Mouse (Mus musculus) liver, adult 2 months (tissue): ENCODE measurements around the gene Calhm1. TPM values are rescaled to one million over a fixed set of nuclear protein-coding genes. Genes with fewer than 3 reads are reported as not detected.

ENCODE experiments used
- DNase-seq: peaks from one replicate; pipeline ENCODE4 v3.0.0-alpha.2; 2011; ENCODE audit warnings: low read depth, low spot score; ENCODE audit errors: extremely low read depth
- H3K27ac ChIP-seq: fragments of 200-500 bp; replicated peaks from 2 replicates; pipeline ENCODE4 v1.5.1; 2012; ENCODE audit warnings: low read depth, mild to moderate bottlenecking, control low read depth, inconsistent platforms, low read length; ENCODE audit not compliant: insufficient read depth
- H3K27me3 ChIP-seq: fragments of 200-500 bp; 2 replicates; pipeline ENCODE4 v1.6.1; 2012; ENCODE audit warnings: mild to moderate bottlenecking, moderate library complexity, low read length, inconsistent platforms; ENCODE audit not compliant: control insufficient read depth, insufficient read depth
- H3K36me3 ChIP-seq: fragments of 200-500 bp; 2 replicates; pipeline ENCODE4 v1.6.1; 2012; ENCODE audit warnings: low read length, inconsistent platforms; ENCODE audit not compliant: control insufficient read depth, insufficient read depth
- H3K4me1 ChIP-seq: fragments of 200-500 bp; 2 replicates; pipeline ENCODE4 v1.6.1; 2011; ENCODE audit warnings: low read length; ENCODE audit not compliant: control insufficient read depth, insufficient read depth
- H3K4me3 ChIP-seq: fragments of 200-500 bp; 2 replicates; pipeline ENCODE4 v1.5.1; 2011; ENCODE audit warnings: low read depth, mild to moderate bottlenecking, control low read depth, low read length, moderate library complexity; ENCODE audit not compliant: insufficient read depth
- H3K79me2 ChIP-seq: fragments of 200-500 bp; 2 replicates; pipeline ENCODE4 v1.6.1; 2012; ENCODE audit warnings: inconsistent platforms, mild to moderate bottlenecking, low read length, moderate library complexity; ENCODE audit not compliant: control insufficient read depth, insufficient read depth
- H3K9ac ChIP-seq: fragments of 200-500 bp; 2 replicates; pipeline ENCODE4 v1.6.1; 2012; ENCODE audit warnings: low read depth, mild to moderate bottlenecking, control low read depth, inconsistent platforms, low read length
- CTCF ChIP-seq: fragments of 200-500 bp; IDR thresholded peaks from 2 replicates; pipeline ENCODE4 v1.5.1; 2011; ENCODE audit warnings: low read depth, low read length, control low read depth
- POLR2A ChIP-seq: fragments of 200-500 bp; IDR thresholded peaks from 2 replicates; pipeline ENCODE4 v1.6.1; 2011; ENCODE audit warnings: low read length, control low read depth; ENCODE audit not compliant: insufficient read depth; ENCODE audit errors: extremely low read depth
- WGBS: fragments of 180-500 bp; shearing (Covaris S2); methylation state at CpG from one replicate; pipeline ENCODE4 v1.1.7; 2018; 5-methylcytosine and 5-hydroxymethylcytosine counted together
- polyA plus RNA-seq: library from polyadenylated mRNA; depleted of rRNA; stranded (reverse); fragments of >200 nt; gene quantifications from 2 replicates; pipeline ENCODE4 v1.2.3, GENCODE M21; 2012
- total RNA-seq: library from RNA; depleted of rRNA; stranded (reverse); fragments of >200 nt; gene quantifications from 2 replicates; pipeline ENCODE4 v1.2.3, GENCODE M21; 2014

The Calhm1 gene
- total and polyA plus RNA-seq, 2 experiments: not detected

- DNase-seq: no peak
- H3K4me1 ChIP-seq: no peaks in the 10 kb centered on the region
- TF ChIP-seq CTCF: no peak
- TF ChIP-seq POLR2A: no peak
- 92% methylated on average over 5 of the region's 5 CpGs for WGBS
- no peak overlapping the region for H3K9ac ChIP-seq
- no peaks in the 10 kb centered on the region for H3K79me2 ChIP-seq
- H3K36me3 ChIP-seq: peaks cover 4% of the 10 kb centered on the region; the same call in 1 of the 2 replicates
- H3K27me3 ChIP-seq: no peaks in the 10 kb centered on the region
- H3K4me3 ChIP-seq: 0 out of 2 replicates have a peak overlapping the region, but pooled peaks have one; percentile 13
- no peak overlapping the region for H3K27ac ChIP-seq
Observed at GRCm38 (mm10) chr19:47136170-47136569, 7.9 kb downstream of the Calhm1 start.

GRCm38 (mm10) chr19:47135568-47135967, 8.5 kb downstream of the Calhm1 start:
- Histone ChIP-seq H3K4me1 (no peaks in the 10 kb centered on the region), H3K79me2 (no peaks in the 10 kb centered on the region), H3K27ac (no peak overlapping the region), H3K4me3 (0 out of 2 replicates have a peak overlapping the region, but pooled peaks have one; percentile 13), H3K27me3 (no peaks in the 10 kb centered on the region), H3K36me3 (peaks cover 10% of the 10 kb centered on the region), H3K9ac (no peak overlapping the region)
- TF ChIP-seq CTCF (no peak), POLR2A (no peak)
- no peak for DNase-seq
- 83% methylated on average over 17 of the region's 17 CpGs for WGBS

DNA sequence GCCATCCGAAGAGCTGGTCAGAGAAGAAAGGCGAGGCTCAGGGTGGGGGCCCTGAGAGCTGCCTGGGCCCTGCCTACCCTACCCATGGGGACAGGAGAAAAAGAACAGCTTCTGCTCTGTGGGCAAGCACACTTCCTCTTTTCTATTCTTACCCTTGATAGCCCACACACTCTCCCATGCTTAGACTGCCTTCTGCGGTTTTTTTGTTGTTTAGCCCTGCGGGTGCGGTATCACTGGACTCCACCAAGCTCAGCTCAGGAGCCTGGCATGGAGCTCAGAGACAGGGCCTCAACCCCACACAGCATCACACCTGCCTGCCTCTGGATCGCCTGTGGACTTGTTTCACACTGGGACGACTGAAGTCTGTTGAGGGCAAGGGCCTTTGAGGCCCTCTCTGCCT, 10.9 kb downstream of the Calhm1 start:
- H3K9ac ChIP-seq: no peak overlapping the region
- WGBS: 83% methylated on average over 7 of the region's 7 CpGs

GRCm38 (mm10) chr19:47130551-47131125, 13.4 kb downstream of the Calhm1 start:
- TF ChIP-seq CTCF: no peak
- no peak for TF ChIP-seq POLR2A
- Histone ChIP-seq H3K36me3 (peaks cover 36% of the 10 kb centered on the region), H3K27me3 (no peaks in the 10 kb centered on the region), H3K4me1 (no peaks in the 10 kb centered on the region), H3K79me2 (no peaks in the 10 kb centered on the region), H3K27ac (no peak overlapping the region), H3K9ac (no peak overlapping the region), H3K4me3 (no peak overlapping the region)
- DNase-seq: no peak
- 93% methylated on average over 15 of the region's 15 CpGs for WGBS

More for the DNA sequence above, 10.9 kb downstream of the Calhm1 start:
- no peaks in the 10 kb centered on the region for H3K4me1 ChIP-seq
- H3K36me3 ChIP-seq: peaks cover 26% of the 10 kb centered on the region
- no peak overlapping the region for H3K27ac ChIP-seq
- no peak overlapping the region for H3K4me3 ChIP-seq
- no peak for TF ChIP-seq POLR2A
- no peak for TF ChIP-seq CTCF
- peak; percentile 19 for DNase-seq
- no peaks in the 10 kb centered on the region for H3K79me2 ChIP-seq
- H3K27me3 ChIP-seq: no peaks in the 10 kb centered on the region

DNA sequence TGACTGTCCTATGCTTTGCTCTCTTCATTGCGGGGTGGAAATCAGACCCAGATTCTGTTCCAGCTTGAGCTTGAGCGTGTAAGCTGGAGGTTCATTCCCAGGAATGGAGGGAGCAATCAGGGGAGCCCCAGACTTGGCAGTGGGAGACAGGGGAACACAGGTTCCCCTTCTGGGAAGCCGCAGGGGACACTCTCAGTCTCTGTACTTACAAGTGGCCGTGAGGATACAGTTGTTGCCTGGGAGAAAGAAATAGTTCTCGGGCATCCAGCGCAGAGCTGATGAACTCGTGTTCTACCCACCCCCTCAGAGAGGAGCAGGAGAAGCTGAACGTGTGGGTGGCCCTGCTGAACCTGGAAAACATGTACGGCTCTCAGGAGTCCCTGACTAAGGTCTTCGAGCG, 15.2 kb downstream of the Calhm1 start:
- no peak overlapping the region for H3K9ac ChIP-seq
- TF ChIP-seq CTCF (no peak), POLR2A (no peak)
- H3K4me3 ChIP-seq: no peak overlapping the region
- H3K27ac ChIP-seq: no peak overlapping the region
- peaks cover 45% of the 10 kb centered on the region for H3K36me3 ChIP-seq
- no peaks in the 10 kb centered on the region for H3K27me3 ChIP-seq
- WGBS: 95% methylated on average over 11 of the region's 11 CpGs
- H3K4me1 ChIP-seq: no peaks in the 10 kb centered on the region
- no peak for DNase-seq
- no peaks in the 10 kb centered on the region for H3K79me2 ChIP-seq

DNA sequence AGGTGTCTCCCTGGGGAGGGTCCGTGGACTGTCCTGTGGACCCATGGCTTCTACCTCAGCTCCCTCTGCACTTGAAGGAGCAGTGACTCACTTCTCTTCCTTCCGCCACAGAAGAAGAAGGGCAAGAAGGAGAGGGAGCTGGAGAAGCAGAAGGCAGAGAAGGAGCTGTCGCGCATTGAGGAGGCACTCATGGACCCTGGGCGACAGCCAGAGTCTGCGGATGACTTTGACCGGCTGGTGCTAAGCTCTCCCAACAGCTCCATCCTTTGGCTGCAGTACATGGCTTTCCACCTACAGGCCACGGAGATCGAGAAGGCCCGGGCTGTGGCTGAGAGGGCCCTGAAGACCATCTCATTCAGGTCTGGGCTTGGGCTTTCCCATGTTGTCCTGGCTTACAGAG, 15.9 kb downstream of the Calhm1 start:
- Histone ChIP-seq H3K9ac (no peak overlapping the region), H3K4me1 (no peaks in the 10 kb centered on the region), H3K27ac (no peak overlapping the region), H3K36me3 (peaks cover 46% of the 10 kb centered on the region), H3K4me3 (no peak overlapping the region), H3K27me3 (no peaks in the 10 kb centered on the region), H3K79me2 (no peaks in the 10 kb centered on the region)
- 95% methylated on average over 10 of the region's 10 CpGs for WGBS
- TF ChIP-seq CTCF (no peak), POLR2A (no peak)
- no peak for DNase-seq
